Mouse (Mus musculus) spleen, postnatal 10 days (tissue): ENCODE results near the gene Adamtsl3.

Experiments
- DNase-seq, 2 experiments: peaks; one replicate each; pipeline ENCODE4 v3.0.0; 2021 to 2022; ENCODE audit warnings: low spot score in 2 of 2

Gene Adamtsl3

DNA sequence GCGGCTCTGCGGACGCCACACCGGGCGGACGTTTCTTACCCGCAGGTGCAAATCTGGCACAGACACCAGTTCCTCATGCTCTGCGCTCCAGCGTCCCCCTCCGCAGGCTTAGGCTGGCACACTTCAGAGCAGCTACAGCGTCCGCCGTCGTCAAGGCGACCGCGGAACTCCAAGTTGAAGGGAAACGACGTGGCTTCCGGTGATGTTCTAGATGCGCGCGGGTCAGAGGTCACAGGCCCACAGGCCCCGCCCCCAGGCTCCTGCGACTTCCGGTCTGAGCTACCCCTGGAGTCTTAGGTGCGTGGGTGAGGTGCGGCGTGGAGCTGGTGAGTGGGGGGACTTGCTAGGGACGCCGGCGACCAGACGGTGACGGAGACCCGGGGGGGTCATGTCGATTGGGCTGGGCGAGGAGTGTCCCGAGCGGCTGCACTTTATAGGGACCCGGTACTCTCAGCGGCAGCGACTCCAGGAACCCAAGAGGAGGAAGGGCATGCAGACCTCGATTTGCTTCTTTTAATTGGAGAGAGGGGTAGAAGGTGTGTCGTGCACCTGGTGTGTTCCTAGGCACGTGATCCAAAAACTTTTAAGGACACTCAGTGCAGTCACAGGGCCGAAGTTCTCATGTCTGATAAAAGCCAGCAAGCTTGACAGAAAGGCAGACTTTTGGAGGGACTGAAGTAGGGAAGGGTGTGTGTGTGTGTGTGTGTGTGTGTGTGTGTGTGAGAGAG, 313.0 kb downstream of the Adamtsl3 start, which contains the start of the genes Saxo2 and Efl1:
Gene Saxo2 (minus strand): TSS at position 176 of the 728 bp plus-strand sequence.
Gene Efl1 (plus strand): TSS at position 262 of the 728 bp plus-strand sequence.
- peak; percentile 87 to 98 for DNase-seq

GRCm38 (mm10) chr7:82649081-82649445, 313.6 kb downstream of the Adamtsl3 start:
- DNase-seq: peak in 1 of 2 experiments; percentile 15
